Mouse (Mus musculus): ENCODE measurements around the gene Mcub. TPM values are rescaled to one million over a fixed set of nuclear protein-coding genes. Genes with fewer than 3 reads are reported as not detected.

Mcub gene
- polyA plus RNA-seq, 1 experiment from 2014 or later = 3.4 TPM

GRCm38 (mm10) chr3:129925861-129926260 lies 44.1 kb downstream of the Mcub start:
- no peaks in the 10 kb centered on the region for H3K36me3 ChIP-seq (ENCODE audit: control insufficient read depth, insufficient read depth, low read length)
- H3K9ac ChIP-seq (replicated peaks; ENCODE audit: low read depth, low read length) = no peak overlapping the region
- 89% methylated on average over 3 of the region's 3 CpGs for WGBS
- no peaks in the 10 kb centered on the region for H3K27me3 ChIP-seq (ENCODE audit: control insufficient read depth, insufficient read depth, low read length)
- no peak overlapping the region for H3K4me3 ChIP-seq (ENCODE audit: low read depth, low read length)
- H3K4me2 ChIP-seq (replicated peaks; ENCODE audit: low read depth, low read length) = no peak overlapping the region
- no peak overlapping the region for H3K27ac ChIP-seq (ENCODE audit: low read length)
- H3K4me1 ChIP-seq (ENCODE audit: control insufficient read depth, insufficient read depth, low read length) = no peaks in the 10 kb centered on the region
- no peak for ATAC-seq (ENCODE audit: insufficient number of reproducible peaks, insufficient read depth, low FRiP score, low read depth)
- H3K9me3 ChIP-seq (ENCODE audit: control insufficient read depth, low read depth, low read length) = no peaks in the 10 kb centered on the region

- 91% methylated on average over 7 of the region's 7 CpGs for WGBS
- Histone ChIP-seq H3K9me3 (ENCODE audit: control insufficient read depth, low read depth, low read length) (no peaks in the 10 kb centered on the region), H3K27ac (ENCODE audit: low read length) (no peak overlapping the region), H3K36me3 (ENCODE audit: control insufficient read depth, insufficient read depth, low read length) (no peaks in the 10 kb centered on the region), H3K27me3 (ENCODE audit: control insufficient read depth, insufficient read depth, low read length) (no peaks in the 10 kb centered on the region), H3K4me1 (ENCODE audit: control insufficient read depth, insufficient read depth, low read length) (no peaks in the 10 kb centered on the region), H3K4me2 (replicated peaks; ENCODE audit: low read depth, low read length) (no peak overlapping the region), H3K9ac (replicated peaks; ENCODE audit: low read depth, low read length) (no peak overlapping the region), H3K4me3 (ENCODE audit: low read depth, low read length) (no peak overlapping the region)
- no peak for ATAC-seq (ENCODE audit: insufficient number of reproducible peaks, insufficient read depth, low FRiP score, low read depth)
These were observed 46.4 kb downstream of the Mcub start for GRCm38 (mm10) chr3:129923581-129923980.

GRCm38 (mm10) chr3:129918434-129918833 lies 51.6 kb downstream of the Mcub start:
- H3K27ac ChIP-seq (ENCODE audit: low read length) = no peak overlapping the region
- no peak for ATAC-seq (ENCODE audit: insufficient number of reproducible peaks, insufficient read depth, low FRiP score, low read depth)
- WGBS = 16% methylated on average over 13 of the region's 13 CpGs
- H3K4me3 ChIP-seq (ENCODE audit: low read depth, low read length) = no peak overlapping the region
- H3K9ac ChIP-seq (replicated peaks; ENCODE audit: low read depth, low read length) = no peak overlapping the region
- H3K4me1 ChIP-seq (ENCODE audit: control insufficient read depth, insufficient read depth, low read length) = no peaks in the 10 kb centered on the region
- H3K36me3 ChIP-seq (ENCODE audit: control insufficient read depth, insufficient read depth, low read length) = peaks cover 8% of the 10 kb centered on the region; the same call in 1 of the 2 replicates
- no peaks in the 10 kb centered on the region for H3K27me3 ChIP-seq (ENCODE audit: control insufficient read depth, insufficient read depth, low read length)
- no peaks in the 10 kb centered on the region for H3K9me3 ChIP-seq (ENCODE audit: control insufficient read depth, low read depth, low read length)
- H3K4me2 ChIP-seq (replicated peaks; ENCODE audit: low read depth, low read length) = no peak overlapping the region

- no peaks in the 10 kb centered on the region for H3K9me3 ChIP-seq (ENCODE audit: control insufficient read depth, low read depth, low read length)
- ATAC-seq (ENCODE audit: insufficient number of reproducible peaks, insufficient read depth, low FRiP score, low read depth) = no peak
- no peak overlapping the region for H3K27ac ChIP-seq (ENCODE audit: low read length)
- H3K9ac ChIP-seq (replicated peaks; ENCODE audit: low read depth, low read length) = no peak overlapping the region
- H3K27me3 ChIP-seq (ENCODE audit: control insufficient read depth, insufficient read depth, low read length) = no peaks in the 10 kb centered on the region
- H3K36me3 ChIP-seq (ENCODE audit: control insufficient read depth, insufficient read depth, low read length) = peaks cover 8% of the 10 kb centered on the region; the same call in 1 of the 2 replicates
- H3K4me1 ChIP-seq (ENCODE audit: control insufficient read depth, insufficient read depth, low read length) = no peaks in the 10 kb centered on the region
- H3K4me2 ChIP-seq (replicated peaks; ENCODE audit: low read depth, low read length) = no peak overlapping the region
- 85% methylated on average over 3 of the region's 3 CpGs for WGBS
- H3K4me3 ChIP-seq (ENCODE audit: low read depth, low read length) = no peak overlapping the region
These were observed 52.6 kb downstream of the Mcub start for GRCm38 (mm10) chr3:129917424-129917823.

- no peak for ATAC-seq (ENCODE audit: insufficient number of reproducible peaks, insufficient read depth, low FRiP score, low read depth)
- H3K4me3 ChIP-seq (ENCODE audit: low read depth, low read length) = no peak overlapping the region
- H3K9me3 ChIP-seq (ENCODE audit: control insufficient read depth, low read depth, low read length) = no peaks in the 10 kb centered on the region
- H3K27ac ChIP-seq (ENCODE audit: low read length) = no peak overlapping the region
- no peak overlapping the region for H3K4me2 ChIP-seq (replicated peaks; ENCODE audit: low read depth, low read length)
- H3K9ac ChIP-seq (replicated peaks; ENCODE audit: low read depth, low read length) = no peak overlapping the region
- WGBS = 95% methylated on average over 13 of the region's 13 CpGs
- H3K4me1 ChIP-seq (ENCODE audit: control insufficient read depth, insufficient read depth, low read length) = no peaks in the 10 kb centered on the region
- no peaks in the 10 kb centered on the region for H3K27me3 ChIP-seq (ENCODE audit: control insufficient read depth, insufficient read depth, low read length)
- H3K36me3 ChIP-seq (ENCODE audit: control insufficient read depth, insufficient read depth, low read length) = peaks cover 37% of the 10 kb centered on the region
These were observed 56.8 kb downstream of the Mcub start for GRCm38 (mm10) chr3:129913241-129913640.

GRCm38 (mm10) chr3:129912025-129912424 lies 58.0 kb downstream of the Mcub start:
- Histone ChIP-seq H3K36me3 (ENCODE audit: control insufficient read depth, insufficient read depth, low read length) (peaks cover 44% of the 10 kb centered on the region), H3K9ac (replicated peaks; ENCODE audit: low read depth, low read length) (no peak overlapping the region), H3K4me1 (ENCODE audit: control insufficient read depth, insufficient read depth, low read length) (no peaks in the 10 kb centered on the region), H3K27ac (ENCODE audit: low read length) (no peak overlapping the region), H3K4me2 (replicated peaks; ENCODE audit: low read depth, low read length) (no peak overlapping the region), H3K27me3 (ENCODE audit: control insufficient read depth, insufficient read depth, low read length) (no peaks in the 10 kb centered on the region), H3K9me3 (ENCODE audit: control insufficient read depth, low read depth, low read length) (no peaks in the 10 kb centered on the region), H3K4me3 (ENCODE audit: low read depth, low read length) (no peak overlapping the region)
- no peak for ATAC-seq (ENCODE audit: insufficient number of reproducible peaks, insufficient read depth, low FRiP score, low read depth)
- 91% methylated on average over 14 of the region's 14 CpGs for whole genome bisulfite sequencing

- Histone ChIP-seq H3K27me3 (ENCODE audit: control insufficient read depth, insufficient read depth, low read length) (no peaks in the 10 kb centered on the region), H3K9ac (replicated peaks; ENCODE audit: low read depth, low read length) (no peak overlapping the region), H3K4me2 (replicated peaks; ENCODE audit: low read depth, low read length) (no peak overlapping the region), H3K27ac (ENCODE audit: low read length) (no peak overlapping the region), H3K4me3 (ENCODE audit: low read depth, low read length) (no peak overlapping the region), H3K4me1 (ENCODE audit: control insufficient read depth, insufficient read depth, low read length) (peaks cover 15% of the 10 kb centered on the region), H3K36me3 (ENCODE audit: control insufficient read depth, insufficient read depth, low read length) (peaks cover 28% of the 10 kb centered on the region), H3K9me3 (ENCODE audit: control insufficient read depth, low read depth, low read length) (no peaks in the 10 kb centered on the region)
- 71% methylated on average over 7 of the region's 7 CpGs for WGBS
- ATAC-seq (ENCODE audit: insufficient number of reproducible peaks, insufficient read depth, low FRiP score, low read depth) = no peak
These were observed 65.4 kb downstream of the Mcub start for GRCm38 (mm10) chr3:129904381-129905132.

GRCm38 (mm10) chr3:129903866-129904265 lies 66.1 kb downstream of the Mcub start:
- Histone ChIP-seq H3K27me3 (ENCODE audit: control insufficient read depth, insufficient read depth, low read length) (no peaks in the 10 kb centered on the region), H3K4me3 (ENCODE audit: low read depth, low read length) (no peak overlapping the region), H3K36me3 (ENCODE audit: control insufficient read depth, insufficient read depth, low read length) (peaks cover 22% of the 10 kb centered on the region), H3K27ac (ENCODE audit: low read length) (no peak overlapping the region), H3K4me2 (replicated peaks; ENCODE audit: low read depth, low read length) (no peak overlapping the region), H3K9ac (replicated peaks; ENCODE audit: low read depth, low read length) (no peak overlapping the region), H3K4me1 (ENCODE audit: control insufficient read depth, insufficient read depth, low read length) (peaks cover 15% of the 10 kb centered on the region), H3K9me3 (ENCODE audit: control insufficient read depth, low read depth, low read length) (no peaks in the 10 kb centered on the region)
- 81% methylated on average over 8 of the region's 8 CpGs for WGBS
- ATAC-seq (ENCODE audit: insufficient number of reproducible peaks, insufficient read depth, low FRiP score, low read depth) = no peak

GRCm38 (mm10) chr3:129903369-129903768 lies 66.6 kb downstream of the Mcub start:
- no peak overlapping the region for H3K9ac ChIP-seq (replicated peaks; ENCODE audit: low read depth, low read length)
- no peaks in the 10 kb centered on the region for H3K27me3 ChIP-seq (ENCODE audit: control insufficient read depth, insufficient read depth, low read length)
- ATAC-seq (ENCODE audit: insufficient number of reproducible peaks, insufficient read depth, low FRiP score, low read depth) = no peak
- no peak overlapping the region for H3K4me2 ChIP-seq (replicated peaks; ENCODE audit: low read depth, low read length)
- peaks cover 17% of the 10 kb centered on the region for H3K36me3 ChIP-seq (ENCODE audit: control insufficient read depth, insufficient read depth, low read length)
- H3K4me3 ChIP-seq (ENCODE audit: low read depth, low read length) = no peak overlapping the region
- WGBS = 74% methylated on average over 3 of the region's 3 CpGs
- H3K27ac ChIP-seq (ENCODE audit: low read length) = no peak overlapping the region
- no peaks in the 10 kb centered on the region for H3K9me3 ChIP-seq (ENCODE audit: control insufficient read depth, low read depth, low read length)
- peaks cover 15% of the 10 kb centered on the region for H3K4me1 ChIP-seq (ENCODE audit: control insufficient read depth, insufficient read depth, low read length)

Measured in stomach, embryonic 14.5 days (tissue).